Mouse (Mus musculus) R1 (cell line): ENCODE measurements around the gene Ms4a6c.
"Not testable (repeated sequence)": the region's sequence is repeated elsewhere in the genome, so short reads cannot be mapped to it uniquely, and the experiment has no call there.

Experiments
- DNase-seq: peaks from one replicate; pipeline ENCODE4 v3.0.0-alpha.2; 2018; ENCODE audit warnings: low read depth, low spot score

The Ms4a6c gene

GRCm38 (mm10) chr19:11501326-11501725, 32.2 kb downstream of the Ms4a6c start:
- no peak for DNase-seq

GRCm38 (mm10) chr19:11504857-11505256, 35.7 kb downstream of the Ms4a6c start:
- no peak for DNase-seq

- DNase-seq = no peak
These were observed 44.3 kb downstream of the Ms4a6c start for GRCm38 (mm10) chr19:11513458-11513857.

- no peak for DNase-seq
These were observed 47.1 kb downstream of the Ms4a6c start, which contains the start of gene Ms4a6b for GRCm38 (mm10) chr19:11516246-11516645. Ms4a6b (plus strand) TSS chr19:11516512.

- DNase-seq = no peak
These were observed 47.7 kb downstream of the Ms4a6c start for GRCm38 (mm10) chr19:11516845-11517244.

GRCm38 (mm10) chr19:11517373-11517772, 48.2 kb downstream of the Ms4a6c start:
- DNase-seq = not testable (repeated sequence)

- not testable (repeated sequence) for DNase-seq
These were observed 49.2 kb downstream of the Ms4a6c start for GRCm38 (mm10) chr19:11518356-11518755.

GRCm38 (mm10) chr19:11520146-11520545, 51.0 kb downstream of the Ms4a6c start:
- DNase-seq = no peak
